Mouse (Mus musculus): ENCODE measurements at regions not wholly inside any gene's neighbourhood (a gene's known extent, or its start where the extent isn't known, plus 50 kb on each side); places are given as distances from the start of the nearest gene placed in this dataset.

- no peak for DNase-seq (ENCODE audit: low read depth, low spot score)
Measured at GRCm38 (mm10) chr13:53707548-53707947, 234.7 kb upstream of the Msx2 start.

GRCm38 (mm10) chr13:53704104-53704503 is 231.2 kb upstream of the Msx2 start:
- no peak for DNase-seq (ENCODE audit: low read depth, low spot score)

GRCm38 (mm10) chr13:53700236-53700635 is 227.4 kb upstream of the Msx2 start:
- DNase-seq (ENCODE audit: low read depth, low spot score) = no peak

GRCm38 (mm10) chr13:53697954-53698353 is 225.1 kb upstream of the Msx2 start:
- DNase-seq (ENCODE audit: low read depth, low spot score) = no peak

- no peak for DNase-seq (ENCODE audit: low read depth, low spot score)
Measured at GRCm38 (mm10) chr13:53695385-53695784, 222.5 kb upstream of the Msx2 start.

- no peak for DNase-seq (ENCODE audit: low read depth, low spot score)
Measured at GRCm38 (mm10) chr13:53688934-53689333, 216.1 kb upstream of the Msx2 start.

GRCm38 (mm10) chr13:53688489-53688888 is 215.6 kb upstream of the Msx2 start:
- peak; percentile 67 for DNase-seq (ENCODE audit: low read depth, low spot score)

- DNase-seq (ENCODE audit: low read depth, low spot score) = no peak
Measured at GRCm38 (mm10) chr13:53684498-53684897, 211.6 kb upstream of the Msx2 start.

GRCm38 (mm10) chr13:53677187-53677586 is 204.3 kb upstream of the Msx2 start:
- DNase-seq (ENCODE audit: low read depth, low spot score) = no peak

- no peak for DNase-seq (ENCODE audit: low read depth, low spot score)
Measured at GRCm38 (mm10) chr13:53670361-53670760, 197.5 kb upstream of the Msx2 start.

GRCm38 (mm10) chr13:53667518-53667917 is 194.6 kb upstream of the Msx2 start:
- no peak for DNase-seq (ENCODE audit: low read depth, low spot score)

- no peak for DNase-seq (ENCODE audit: low read depth, low spot score)
Measured at GRCm38 (mm10) chr13:53665592-53665991, 192.7 kb upstream of the Msx2 start.

GRCm38 (mm10) chr13:53664631-53665230 is 191.9 kb upstream of the Msx2 start:
- DNase-seq (ENCODE audit: low read depth, low spot score) = no peak

GRCm38 (mm10) chr13:53652826-53653225 is 180.0 kb upstream of the Msx2 start:
- no peak for DNase-seq (ENCODE audit: low read depth, low spot score)

GRCm38 (mm10) chr13:53648353-53648752 is 175.5 kb upstream of the Msx2 start:
- DNase-seq (ENCODE audit: low read depth, low spot score) = no peak

- DNase-seq (ENCODE audit: low read depth, low spot score) = no peak
Measured at GRCm38 (mm10) chr13:53642557-53642956, 169.7 kb upstream of the Msx2 start.

- DNase-seq (ENCODE audit: low read depth, low spot score) = no peak
Measured at GRCm38 (mm10) chr13:53639584-53639983, 166.7 kb upstream of the Msx2 start.

GRCm38 (mm10) chr13:53639115-53639514 is 166.2 kb upstream of the Msx2 start:
- DNase-seq (ENCODE audit: low read depth, low spot score) = no peak

GRCm38 (mm10) chr13:53636011-53636410 is 163.1 kb upstream of the Msx2 start:
- no peak for DNase-seq (ENCODE audit: low read depth, low spot score)

- DNase-seq (ENCODE audit: low read depth, low spot score) = no peak
Measured at GRCm38 (mm10) chr13:53634637-53635203, 161.8 kb upstream of the Msx2 start.

GRCm38 (mm10) chr13:53598050-53598449 is 125.2 kb upstream of the Msx2 start:
- no peak for DNase-seq (ENCODE audit: low read depth, low spot score)

- no peak for DNase-seq (ENCODE audit: low read depth, low spot score)
Measured at GRCm38 (mm10) chr13:53596871-53597800, 124.3 kb upstream of the Msx2 start.

GRCm38 (mm10) chr13:53592755-53593154 is 119.9 kb upstream of the Msx2 start:
- DNase-seq (ENCODE audit: low read depth, low spot score) = no peak
